Mouse (Mus musculus) limb, embryonic 12.5 days (tissue): ENCODE data around the gene Tfdp2. TPM values are rescaled to one million over a fixed set of nuclear protein-coding genes. Genes with fewer than 3 reads are reported as not detected.
A peak's percentile ranks its signal among the peaks of the same experiment; 100 is the strongest.
"Not testable (repeated sequence)": the region's sequence is repeated elsewhere in the genome, so short reads cannot be mapped to it uniquely, and the experiment has no call there.

Experiments
- ATAC-seq: fragments of 200-750 bp; cut with Nextera tagmentation; 2 replicates; pipeline ENCODE4 v1.8.0; 2017; ENCODE audit warnings: low read depth, moderate TSS enrichment; ENCODE audit not compliant: insufficient number of reproducible peaks, insufficient read depth, low FRiP score, low TSS enrichment
- H3K27ac ChIP-seq: fragments of 300-500 bp; sonication (generic); 2 replicates; pipeline ENCODE4 v1.5.1; 2016; ENCODE audit warnings: mild to moderate bottlenecking, moderate library complexity
- H3K27me3 ChIP-seq: fragments of 300-500 bp; sonication (generic); 2 replicates; pipeline ENCODE4 v1.6.1; 2016; ENCODE audit warnings: mild to moderate bottlenecking, moderate library complexity
- H3K36me3 ChIP-seq: fragments of 300-500 bp; sonication (generic); 2 replicates; pipeline ENCODE4 v1.6.1; 2016; ENCODE audit warnings: mild to moderate bottlenecking, moderate library complexity
- H3K4me1 ChIP-seq: fragments of 300-500 bp; sonication (generic); replicated peaks from 2 replicates; pipeline ENCODE4 v1.6.1; 2016
- H3K4me2 ChIP-seq: fragments of 300-500 bp; sonication (generic); 2 replicates; pipeline ENCODE4 v1.6.1; 2016; ENCODE audit warnings: mild to moderate bottlenecking, moderate library complexity
- H3K4me3 ChIP-seq: fragments of 300-500 bp; sonication (generic); replicated peaks from 2 replicates; pipeline ENCODE4 v1.5.1; 2016; ENCODE audit warnings: mild to moderate bottlenecking
- H3K9ac ChIP-seq: fragments of 300-500 bp; sonication (generic); replicated peaks from 2 replicates; pipeline ENCODE4 v1.6.1; 2016; ENCODE audit warnings: mild to moderate bottlenecking, moderate library complexity
- H3K9me3 ChIP-seq: fragments of 300-500 bp; sonication (generic); 2 replicates; pipeline ENCODE4 v1.6.1; 2016; ENCODE audit warnings: mild to moderate bottlenecking, moderate library complexity
- WGBS: fragments of 180-500 bp; shearing (Covaris S2); methylation state at CpG from one replicate; pipeline ENCODE4 v1.1.7; 2016; 5-methylcytosine and 5-hydroxymethylcytosine counted together
- polyA plus RNA-seq: library from polyadenylated mRNA; unstranded; fragments of >200 nt; fragmentation: Nextera tagmentation; extraction: Ambion mirVana; gene quantifications from 2 replicates; pipeline ENCODE4 v1.2.1, GENCODE M21; 2016

The Tfdp2 gene
- polyA plus RNA-seq, 1 experiment from 2014 or later, result 60.7 TPM

- Histone ChIP-seq H3K4me1 (0 out of 2 replicates have a peak, but pooled peaks cover 7% of the 10 kb centered on the region), H3K27ac (no peak overlapping the region), H3K36me3 (peaks cover 9% of the 10 kb centered on the region; the same call in 1 of the 2 replicates), H3K9me3 (no peaks in the 10 kb centered on the region), H3K4me3 (no peak overlapping the region), H3K4me2 (no peak overlapping the region), H3K27me3 (no peaks in the 10 kb centered on the region), H3K9ac (no peak overlapping the region)
- no peak for ATAC-seq
- 66% methylated on average over 3 of the region's 3 CpGs for WGBS
Observed at GRCm38 (mm10) chr9:96350476-96350875, 154.4 kb downstream of the Tfdp2 start.

GRCm38 (mm10) chr9:96351771-96352170 is 155.7 kb downstream of the Tfdp2 start:
- not testable (repeated sequence) for H3K27ac ChIP-seq, H3K9me3 ChIP-seq, H3K9ac ChIP-seq, ATAC-seq, H3K36me3 ChIP-seq, H3K4me1 ChIP-seq, H3K4me2 ChIP-seq, H3K27me3 ChIP-seq, H3K4me3 ChIP-seq
- WGBS, result 90% methylated on average over 6 of the region's 6 CpGs

GRCm38 (mm10) chr9:96353121-96353769 is 157.2 kb downstream of the Tfdp2 start:
- peaks cover 11% of the 10 kb centered on the region; the same call in 1 of the 2 replicates for H3K36me3 ChIP-seq
- no peaks in the 10 kb centered on the region for H3K9me3 ChIP-seq
- no peak overlapping the region for H3K27ac ChIP-seq
- 0 out of 2 replicates have a peak, but pooled peaks cover 5% of the 10 kb centered on the region for H3K4me1 ChIP-seq
- no peak overlapping the region for H3K4me3 ChIP-seq
- no peaks in the 10 kb centered on the region for H3K27me3 ChIP-seq
- H3K9ac ChIP-seq, result no peak overlapping the region
- no peak overlapping the region for H3K4me2 ChIP-seq
- no peak for ATAC-seq
- WGBS, result 87% methylated on average over 12 of the region's 12 CpGs

GRCm38 (mm10) chr9:96353799-96354198 is 157.7 kb downstream of the Tfdp2 start:
- Histone ChIP-seq H3K36me3 (peaks cover 11% of the 10 kb centered on the region; the same call in 1 of the 2 replicates), H3K27ac (no peak overlapping the region), H3K27me3 (no peaks in the 10 kb centered on the region), H3K4me2 (no peak overlapping the region), H3K4me3 (no peak overlapping the region), H3K4me1 (0 out of 2 replicates have a peak, but pooled peaks cover 5% of the 10 kb centered on the region), H3K9ac (no peak overlapping the region), H3K9me3 (no peaks in the 10 kb centered on the region)
- 83% methylated on average over 8 of the region's 8 CpGs for WGBS
- ATAC-seq, result no peak

GRCm38 (mm10) chr9:96360056-96360455 is 164.0 kb downstream of the Tfdp2 start:
- H3K9me3 ChIP-seq, result no peaks in the 10 kb centered on the region
- no peaks in the 10 kb centered on the region for H3K27me3 ChIP-seq
- no peak overlapping the region for H3K4me3 ChIP-seq
- H3K36me3 ChIP-seq, result 0 out of 2 replicates have a peak, but pooled peaks cover 4% of the 10 kb centered on the region
- 80% methylated on average over 3 of the region's 3 CpGs for WGBS
- no peak overlapping the region for H3K9ac ChIP-seq
- no peak overlapping the region for H3K4me2 ChIP-seq
- peaks cover 29% of the 10 kb centered on the region for H3K4me1 ChIP-seq
- ATAC-seq, result no peak
- H3K27ac ChIP-seq, result no peak overlapping the region

GRCm38 (mm10) chr9:96363581-96364140 is 167.6 kb downstream of the Tfdp2 start:
- H3K9ac ChIP-seq, result peak overlapping the region; percentile 91
- no peaks in the 10 kb centered on the region for H3K27me3 ChIP-seq
- H3K36me3 ChIP-seq, result no peaks in the 10 kb centered on the region
- peak; percentile 55 for ATAC-seq
- H3K9me3 ChIP-seq, result no peaks in the 10 kb centered on the region
- under 1% methylated on average over 63 of the region's 64 CpGs for WGBS
- H3K4me1 ChIP-seq, result peaks cover 29% of the 10 kb centered on the region
- H3K27ac ChIP-seq, result peak overlapping the region; percentile 94
- peak overlapping the region; percentile 71 for H3K4me2 ChIP-seq
- peak overlapping the region; percentile 86 for H3K4me3 ChIP-seq

- under 1% methylated on average over 74 of the region's 81 CpGs for WGBS
- H3K4me1 ChIP-seq, result peaks cover 29% of the 10 kb centered on the region
- H3K9me3 ChIP-seq, result no peaks in the 10 kb centered on the region
- H3K4me3 ChIP-seq, result peak within 1 kb of the TSS; percentile 86
- H3K36me3 ChIP-seq, result no peaks in the 10 kb centered on the region
- peak within 1 kb of the TSS; percentile 91 for H3K9ac ChIP-seq
- peak within 1 kb of the TSS; percentile 94 for H3K27ac ChIP-seq
- H3K27me3 ChIP-seq, result no peaks in the 10 kb centered on the region
- ATAC-seq, result peak; percentile 95
- peak within 1 kb of the TSS; percentile 71 for H3K4me2 ChIP-seq
Observed at GRCm38 (mm10) chr9:96364141-96364838, 168.2 kb downstream of the Tfdp2 start, which contains the start of gene Atp1b3. TSS of gene Atp1b3 (minus strand) at chr9:96364442.

- Histone ChIP-seq H3K9ac (no peak overlapping the region), H3K4me2 (no peak overlapping the region), H3K4me1 (peaks cover 25% of the 10 kb centered on the region), H3K27me3 (no peaks in the 10 kb centered on the region), H3K27ac (no peak overlapping the region), H3K9me3 (no peaks in the 10 kb centered on the region), H3K4me3 (no peak overlapping the region), H3K36me3 (no peaks in the 10 kb centered on the region)
- 70% methylated on average over 6 of the region's 6 CpGs for WGBS
- no peak for ATAC-seq
Observed at GRCm38 (mm10) chr9:96365271-96365872, 169.3 kb downstream of the Tfdp2 start.

GRCm38 (mm10) chr9:96369654-96370384 is 173.7 kb downstream of the Tfdp2 start:
- no peak for ATAC-seq
- Histone ChIP-seq H3K4me1 (no peaks in the 10 kb centered on the region), H3K9ac (no peak overlapping the region), H3K4me3 (no peak overlapping the region), H3K4me2 (no peak overlapping the region), H3K36me3 (no peaks in the 10 kb centered on the region), H3K27ac (no peak overlapping the region), H3K27me3 (no peaks in the 10 kb centered on the region), H3K9me3 (no peaks in the 10 kb centered on the region)
- WGBS, result 53% methylated on average over 5 of the region's 5 CpGs

- no peaks in the 10 kb centered on the region for H3K36me3 ChIP-seq
- no peak overlapping the region for H3K27ac ChIP-seq
- H3K4me3 ChIP-seq, result no peak overlapping the region
- H3K4me1 ChIP-seq, result no peaks in the 10 kb centered on the region
- 84% methylated on average over 5 of the region's 5 CpGs for WGBS
- no peak for ATAC-seq
- no peaks in the 10 kb centered on the region for H3K27me3 ChIP-seq
- no peaks in the 10 kb centered on the region for H3K9me3 ChIP-seq
- no peak overlapping the region for H3K4me2 ChIP-seq
- H3K9ac ChIP-seq, result no peak overlapping the region
Observed at GRCm38 (mm10) chr9:96371075-96371474, 175.0 kb downstream of the Tfdp2 start.
